Mouse (Mus musculus): Measurements from ENCODE around the gene Pink1. TPM values are rescaled to one million over a fixed set of nuclear protein-coding genes. Genes with fewer than 3 reads are reported as not detected.

The Pink1 gene
- polyA plus RNA-seq (2014; fragmentation: Illumina TruSeq; extraction: RNeasy Lipid Tissue Mini Kit (QIAGEN cat#74804); ENCODE audit: low read depth, low replicate concordance), result 167 TPM

GRCm38 (mm10) chr4:138326077-138326695, at the start of gene Pink1:
TSS of gene Pink1 (minus strand) at chr4:138326307.

GRCm38 (mm10) chr4:138367641-138368497, 41.8 kb upstream of the Pink1 start, which contains the start of gene Cda:
TSS of gene Cda (minus strand) at chr4:138367992.

GRCm38 (mm10) chr4:138304340-138305104, 21.6 kb downstream of the Pink1 start, which contains the start of gene Ddost:
TSS of gene Ddost (plus strand) at chr4:138304730.

Other genes starting within 250 kb of the Pink1 start
- 114 TPM for gene Hp1bp3, start 110.0 kb downstream of the Pink1 start, polyA plus RNA-seq (2014; fragmentation: Illumina TruSeq; extraction: RNeasy Lipid Tissue Mini Kit (QIAGEN cat#74804); ENCODE audit: low read depth, low replicate concordance)
- gene Sh2d5, start 75.9 kb downstream of the Pink1 start, polyA plus RNA-seq (2014; fragmentation: Illumina TruSeq; extraction: RNeasy Lipid Tissue Mini Kit (QIAGEN cat#74804); ENCODE audit: low read depth, low replicate concordance), result 5.3 TPM
- 10.0 TPM for gene Kif17, start 75.9 kb downstream of the Pink1 start, polyA plus RNA-seq (2014; fragmentation: Illumina TruSeq; extraction: RNeasy Lipid Tissue Mini Kit (QIAGEN cat#74804); ENCODE audit: low read depth, low replicate concordance)
- 225 TPM for gene Ddost, start 21.6 kb downstream of the Pink1 start, polyA plus RNA-seq (2014; fragmentation: Illumina TruSeq; extraction: RNeasy Lipid Tissue Mini Kit (QIAGEN cat#74804); ENCODE audit: low read depth, low replicate concordance)
- 15.5 TPM for gene Cda, start 41.7 kb upstream of the Pink1 start, polyA plus RNA-seq (2014; fragmentation: Illumina TruSeq; extraction: RNeasy Lipid Tissue Mini Kit (QIAGEN cat#74804); ENCODE audit: low read depth, low replicate concordance)
- not detected for gene Fam43b, start 70.2 kb upstream of the Pink1 start, polyA plus RNA-seq (2014; fragmentation: Illumina TruSeq; extraction: RNeasy Lipid Tissue Mini Kit (QIAGEN cat#74804); ENCODE audit: low read depth, low replicate concordance)
- gene Mul1, start 108.4 kb upstream of the Pink1 start, polyA plus RNA-seq (2014; fragmentation: Illumina TruSeq; extraction: RNeasy Lipid Tissue Mini Kit (QIAGEN cat#74804); ENCODE audit: low read depth, low replicate concordance), result 17.4 TPM
- gene Camk2n1, start 128.0 kb upstream of the Pink1 start, polyA plus RNA-seq (2014; fragmentation: Illumina TruSeq; extraction: RNeasy Lipid Tissue Mini Kit (QIAGEN cat#74804); ENCODE audit: low read depth, low replicate concordance), result 14.2 TPM